Mouse (Mus musculus) intestine, embryonic 16.5 days (tissue): Measurements from ENCODE around the gene Ncf1. TPM values are rescaled to one million over a fixed set of nuclear protein-coding genes. Genes with fewer than 3 reads are reported as not detected.

Source experiments
- ATAC-seq: fragments of 200-750 bp; cut with Nextera tagmentation; 2 replicates; pipeline ENCODE4 v1.8.0; 2017; ENCODE audit warnings: moderate TSS enrichment, moderate library complexity
- H3K27ac ChIP-seq: fragments of 300-500 bp; sonication (generic); 2 replicates; pipeline ENCODE4 v1.5.1; 2014; ENCODE audit warnings: mild to moderate bottlenecking, low read length
- H3K27me3 ChIP-seq: fragments of 300-500 bp; sonication (generic); replicated peaks from 2 replicates; pipeline ENCODE4 v1.6.1; 2014; ENCODE audit warnings: low read length, control low read depth, mixed read lengths; ENCODE audit not compliant: control insufficient read depth, insufficient read depth
- H3K36me3 ChIP-seq: fragments of 300-500 bp; sonication (generic); 2 replicates; pipeline ENCODE4 v1.6.1; 2014; ENCODE audit warnings: low read length, control low read depth; ENCODE audit not compliant: control insufficient read depth, insufficient read depth
- H3K4me1 ChIP-seq: fragments of 300-500 bp; sonication (generic); 2 replicates; pipeline ENCODE4 v1.6.1; 2014; ENCODE audit warnings: low read length, control low read depth, mixed read lengths; ENCODE audit not compliant: control insufficient read depth, insufficient read depth
- H3K4me2 ChIP-seq: fragments of 300-500 bp; sonication (generic); 2 replicates; pipeline ENCODE4 v1.6.1; 2014; ENCODE audit warnings: low read depth, low read length, control low read depth
- H3K4me3 ChIP-seq: fragments of 300-500 bp; sonication (generic); 2 replicates; pipeline ENCODE4 v1.5.1; 2014; ENCODE audit warnings: mild to moderate bottlenecking, low read length
- H3K9ac ChIP-seq: fragments of 300-500 bp; sonication (generic); 2 replicates; pipeline ENCODE4 v1.6.1; 2014; ENCODE audit warnings: low read depth, low read length
- H3K9me3 ChIP-seq: fragments of 300-500 bp; sonication (generic); 2 replicates; pipeline ENCODE4 v1.6.1; 2016; ENCODE audit warnings: low read length, control low read depth; ENCODE audit not compliant: control insufficient read depth
- WGBS: fragments of 180-500 bp; shearing (Covaris S2); extraction: QIAGEN DNeasy Blood & Tissue Kit; methylation state at CpG from one replicate; pipeline ENCODE4 v1.1.7; 2014; 5-methylcytosine and 5-hydroxymethylcytosine counted together
- polyA plus RNA-seq: library from polyadenylated mRNA; unstranded; fragments of >200 nt; fragmentation: Nextera tagmentation; extraction: Ambion mirVana; gene quantifications from 2 replicates; pipeline ENCODE4 v1.2.1, GENCODE M21; 2015

The Ncf1 gene
- polyA plus RNA-seq, 1 experiment from 2014 or later, result 6.6 TPM

- Histone ChIP-seq H3K4me1 (peaks cover 6% of the 10 kb centered on the region), H3K4me2 (no peak overlapping the region), H3K27me3 (no peaks in the 10 kb centered on the region), H3K36me3 (no peaks in the 10 kb centered on the region), H3K27ac (no peak overlapping the region), H3K9me3 (no peaks in the 10 kb centered on the region), H3K9ac (no peak overlapping the region), H3K4me3 (no peak overlapping the region)
- 64% methylated on average over 12 of the region's 12 CpGs for WGBS
- ATAC-seq, result no peak
These were observed 2.5 kb downstream of the Ncf1 start for GRCm38 (mm10) chr5:134226946-134227345.

DNA sequence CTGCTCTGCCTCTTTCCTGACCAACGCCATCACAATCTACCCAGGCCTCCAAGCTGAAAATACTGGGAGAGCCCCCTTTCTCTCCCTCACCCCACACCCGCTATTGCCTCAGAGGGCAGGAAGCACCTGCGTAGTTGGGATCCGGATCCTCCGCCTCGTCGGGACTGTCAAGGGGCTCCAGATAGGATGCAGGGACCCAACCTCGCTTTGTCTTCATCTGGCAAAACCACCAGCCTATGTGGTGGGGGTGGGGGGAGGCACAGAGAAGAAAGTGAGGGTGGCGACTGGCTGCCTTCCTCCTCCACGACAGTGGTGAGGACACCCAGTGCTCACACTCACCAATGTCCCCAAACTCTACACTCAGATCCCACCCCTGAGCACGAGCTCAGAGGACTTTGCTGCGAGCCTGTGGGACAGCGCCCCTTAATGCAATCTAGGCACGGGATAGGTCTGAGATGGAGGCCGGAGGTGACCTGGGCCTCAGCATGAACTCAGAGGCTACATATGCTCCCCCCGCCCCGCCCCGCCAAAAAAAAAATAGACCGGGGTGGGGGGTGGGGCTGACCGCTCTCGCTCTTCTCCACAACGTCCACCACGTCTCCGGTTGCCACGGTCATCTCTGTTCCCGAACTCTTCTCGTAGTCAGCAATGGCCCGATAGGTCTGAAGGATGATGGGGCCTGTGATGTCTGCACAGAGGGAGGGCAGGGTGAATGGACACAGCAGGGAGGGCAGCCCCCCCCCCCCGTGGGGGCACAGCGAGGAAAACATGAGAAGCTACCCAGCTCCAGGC lies 4.1 kb downstream of the Ncf1 start:
- Histone ChIP-seq H3K36me3 (no peaks in the 10 kb centered on the region), H3K9me3 (no peaks in the 10 kb centered on the region), H3K4me1 (peaks cover 12% of the 10 kb centered on the region), H3K4me2 (no peak overlapping the region), H3K4me3 (no peak overlapping the region), H3K27me3 (no peaks in the 10 kb centered on the region), H3K27ac (no peak overlapping the region), H3K9ac (no peak overlapping the region)
- ATAC-seq, result no peak
- 78% methylated on average over 30 of the region's 30 CpGs for WGBS

DNA sequence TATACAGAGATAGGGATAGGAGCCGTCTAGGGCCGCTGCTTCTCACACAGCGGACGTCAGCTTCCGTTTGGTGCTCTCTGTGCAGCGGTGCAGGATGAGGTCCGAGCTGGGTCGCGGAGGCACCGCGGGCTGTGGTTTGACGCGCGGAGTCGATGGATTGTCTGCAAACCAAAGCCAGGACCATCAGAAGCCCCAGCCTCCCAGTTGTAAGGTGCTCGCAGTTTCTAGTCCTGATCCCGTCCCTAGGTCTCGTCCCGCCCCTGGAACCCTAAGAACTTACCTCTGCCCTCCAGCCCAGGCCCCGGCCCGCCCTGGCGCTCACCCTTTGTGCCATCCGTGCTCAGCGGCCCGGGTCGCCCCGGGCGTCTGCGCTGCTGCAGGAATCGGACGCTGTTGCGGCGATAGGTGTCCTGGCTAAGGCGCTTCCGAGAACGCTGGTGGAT lies 7.7 kb downstream of the Ncf1 start:
- ATAC-seq, result peak; percentile 45; the same call in 1 of the 2 replicates
- 5% methylated on average over 36 of the region's 36 CpGs for WGBS
- peaks cover 12% of the 10 kb centered on the region for H3K4me1 ChIP-seq
- H3K9ac ChIP-seq, result peak overlapping the region; percentile 56
- no peaks in the 10 kb centered on the region for H3K9me3 ChIP-seq
- no peak overlapping the region for H3K27ac ChIP-seq
- H3K36me3 ChIP-seq, result no peaks in the 10 kb centered on the region
- H3K4me2 ChIP-seq, result peak overlapping the region; percentile 73
- H3K27me3 ChIP-seq, result no peaks in the 10 kb centered on the region
- H3K4me3 ChIP-seq, result peak overlapping the region; percentile 37

DNA sequence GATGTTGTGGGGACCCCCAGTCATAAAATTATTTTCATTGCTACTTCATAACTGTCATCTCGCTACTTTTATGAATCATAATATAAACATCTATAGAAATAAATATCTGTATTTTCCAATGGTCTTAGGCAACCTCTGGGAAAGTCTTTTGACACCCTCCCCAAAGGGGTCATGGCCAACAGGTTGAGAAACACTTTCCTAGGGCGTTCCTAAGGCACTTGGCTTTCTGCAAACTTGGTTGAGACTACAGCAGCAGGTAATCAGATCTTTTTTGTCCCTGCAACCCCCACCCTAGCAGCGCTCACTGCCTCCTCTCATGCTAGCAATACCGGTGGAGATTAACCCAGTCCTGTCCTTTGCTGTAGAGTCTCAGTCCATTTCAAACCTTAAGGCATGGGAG lies 8.1 kb downstream of the Ncf1 start:
- Histone ChIP-seq H3K9me3 (no peaks in the 10 kb centered on the region), H3K4me3 (no peak overlapping the region), H3K27ac (no peak overlapping the region), H3K4me2 (peak overlapping the region; percentile 73), H3K27me3 (no peaks in the 10 kb centered on the region), H3K36me3 (no peaks in the 10 kb centered on the region), H3K4me1 (peaks cover 12% of the 10 kb centered on the region), H3K9ac (peak overlapping the region; percentile 56; the same call in 1 of the 2 replicates)
- ATAC-seq, result no peak
- 44% methylated on average over 4 of the region's 4 CpGs for WGBS

DNA sequence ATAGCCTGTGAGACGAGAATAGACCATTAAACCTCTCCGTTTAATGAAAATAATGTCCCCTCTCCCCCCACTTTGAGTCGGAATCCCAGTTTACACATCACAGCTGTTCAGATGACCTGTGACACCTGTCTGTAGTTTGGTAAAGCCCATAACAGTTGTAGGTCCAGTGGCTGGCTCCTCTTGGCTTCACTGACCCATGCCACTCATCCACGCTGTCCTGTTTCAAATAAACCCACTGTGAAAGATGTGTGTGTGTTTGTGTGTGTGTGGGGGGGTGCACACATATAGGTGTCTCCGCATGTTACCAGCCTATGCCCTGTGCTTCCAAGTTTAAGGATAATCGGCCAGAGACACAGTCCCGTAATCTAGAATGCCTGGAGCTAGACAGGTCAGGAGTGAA lies 11.5 kb downstream of the Ncf1 start:
- Histone ChIP-seq H3K4me2 (no peak overlapping the region), H3K27ac (no peak overlapping the region), H3K9ac (no peak overlapping the region), H3K4me3 (no peak overlapping the region), H3K36me3 (no peaks in the 10 kb centered on the region), H3K4me1 (peaks cover 13% of the 10 kb centered on the region), H3K9me3 (no peaks in the 10 kb centered on the region), H3K27me3 (no peaks in the 10 kb centered on the region)
- ATAC-seq, result no peak
- WGBS, result 85% methylated on average over 7 of the region's 7 CpGs

DNA sequence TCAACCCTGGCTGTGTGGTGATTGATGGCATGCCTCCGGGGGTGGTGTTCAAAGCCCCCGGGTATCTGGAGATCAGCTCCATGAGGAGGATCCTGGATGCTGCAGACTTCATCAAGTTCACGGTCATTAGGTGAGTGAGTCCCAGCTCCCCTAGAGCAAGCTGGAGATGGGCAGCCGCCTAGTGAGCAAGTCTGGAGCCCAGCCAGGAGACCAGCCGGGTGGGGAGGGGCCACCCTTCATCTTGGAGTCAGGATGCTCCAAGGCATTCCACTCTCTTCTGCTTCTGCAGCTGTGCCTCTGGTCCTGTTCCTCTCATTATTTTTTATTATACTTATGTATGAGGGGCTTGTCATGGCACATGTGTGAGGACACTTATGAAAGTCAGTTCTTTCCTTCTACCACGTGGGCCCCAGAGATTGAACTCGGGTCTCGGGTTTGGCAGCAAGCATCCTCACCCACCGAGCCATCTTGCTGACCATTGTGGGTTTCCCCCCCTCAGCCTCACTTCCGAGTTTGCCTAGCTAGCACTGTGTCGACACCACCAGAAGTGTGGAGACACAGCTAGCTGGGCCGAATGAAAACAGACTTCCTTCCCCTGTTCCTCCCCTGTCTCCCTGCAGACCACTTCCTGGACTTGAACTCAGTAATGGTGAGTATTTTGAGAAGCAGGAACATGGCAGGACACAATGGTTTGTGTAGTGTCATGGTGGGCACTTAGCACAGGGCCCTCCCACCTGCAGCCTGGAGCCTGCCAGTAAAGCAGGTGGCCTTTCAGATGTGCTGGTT lies 15.2 kb downstream of the Ncf1 start:
- no peak overlapping the region for H3K27ac ChIP-seq
- H3K4me3 ChIP-seq, result no peak overlapping the region
- no peak overlapping the region for H3K4me2 ChIP-seq
- no peaks in the 10 kb centered on the region for H3K9me3 ChIP-seq
- no peak overlapping the region for H3K9ac ChIP-seq
- H3K36me3 ChIP-seq, result no peaks in the 10 kb centered on the region
- 61% methylated on average over 12 of the region's 12 CpGs for WGBS
- no peak for ATAC-seq
- H3K27me3 ChIP-seq, result no peaks in the 10 kb centered on the region
- H3K4me1 ChIP-seq, result 0 out of 2 replicates have a peak, but pooled peaks cover 4% of the 10 kb centered on the region

DNA sequence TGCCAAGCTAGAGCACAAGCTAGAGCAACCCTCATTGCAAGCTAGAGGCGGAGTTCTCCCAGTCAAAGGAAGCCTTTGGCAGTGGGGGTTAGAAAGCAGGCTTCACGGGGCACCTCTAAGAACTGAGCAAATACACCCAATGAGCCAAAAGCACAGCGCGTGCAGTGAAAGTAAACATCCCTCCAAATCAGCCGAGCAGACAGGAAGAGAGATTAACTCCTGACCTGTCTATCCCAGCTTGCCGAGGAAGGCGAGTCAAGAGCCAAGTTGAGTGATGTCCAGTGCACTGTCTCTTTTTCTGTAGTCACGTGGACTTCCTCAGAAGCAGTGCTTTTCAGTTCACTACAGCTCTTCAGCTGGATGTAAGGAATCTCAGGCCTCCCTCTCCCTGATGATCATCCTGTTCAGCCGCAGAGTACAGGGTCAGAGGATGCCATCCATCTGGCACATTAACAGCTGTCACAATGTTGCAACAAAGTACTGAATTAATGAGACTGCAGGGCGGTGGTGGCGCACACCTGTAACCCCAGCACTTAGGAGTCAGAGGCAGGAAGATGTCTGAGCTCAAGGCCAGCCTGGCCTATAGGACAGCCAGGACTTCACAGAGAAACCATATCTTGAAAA lies 19.4 kb downstream of the Ncf1 start:
- H3K4me1 ChIP-seq, result 0 out of 2 replicates have a peak, but pooled peaks cover 4% of the 10 kb centered on the region
- H3K9me3 ChIP-seq, result no peaks in the 10 kb centered on the region
- no peak overlapping the region for H3K27ac ChIP-seq
- H3K9ac ChIP-seq, result no peak overlapping the region
- no peaks in the 10 kb centered on the region for H3K27me3 ChIP-seq
- peak; percentile 36; the same call in 1 of the 2 replicates for ATAC-seq
- WGBS, result 24% methylated on average over 11 of the region's 11 CpGs
- no peak overlapping the region for H3K4me2 ChIP-seq
- H3K36me3 ChIP-seq, result 0 out of 2 replicates have a peak, but pooled peaks cover 2% of the 10 kb centered on the region
- H3K4me3 ChIP-seq, result no peak overlapping the region

DNA sequence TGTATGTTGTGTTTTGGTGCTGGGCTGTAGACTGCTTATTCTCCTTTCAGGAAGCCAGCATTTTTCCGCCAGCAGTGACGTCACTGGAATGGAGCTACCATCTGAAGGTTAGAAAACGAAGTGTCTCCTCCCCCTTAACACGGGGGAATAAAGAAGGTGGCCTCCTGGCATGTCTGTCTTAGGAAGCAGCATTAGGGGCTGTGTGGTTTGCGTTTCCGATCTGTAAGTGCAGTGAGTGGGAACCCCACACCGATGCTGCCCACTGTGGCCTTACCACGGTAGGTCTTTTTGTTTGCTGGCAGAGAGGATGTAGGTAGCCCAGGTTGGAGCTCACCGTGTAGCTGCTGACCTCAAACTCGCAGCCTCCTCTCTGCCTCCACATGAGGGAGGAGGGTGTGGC lies 22.7 kb downstream of the Ncf1 start:
- no peaks in the 10 kb centered on the region for H3K9me3 ChIP-seq
- H3K36me3 ChIP-seq, result 0 out of 2 replicates have a peak, but pooled peaks cover 6% of the 10 kb centered on the region
- no peaks in the 10 kb centered on the region for H3K4me1 ChIP-seq
- H3K27ac ChIP-seq, result no peak overlapping the region
- no peak overlapping the region for H3K4me2 ChIP-seq
- no peak overlapping the region for H3K9ac ChIP-seq
- no peak for ATAC-seq
- 75% methylated on average over 10 of the region's 10 CpGs for WGBS
- H3K27me3 ChIP-seq, result no peaks in the 10 kb centered on the region
- H3K4me3 ChIP-seq, result no peak overlapping the region

- no peak overlapping the region for H3K4me3 ChIP-seq
- 84% methylated on average over 8 of the region's 8 CpGs for WGBS
- ATAC-seq, result no peak
- H3K27ac ChIP-seq, result no peak overlapping the region
- H3K9ac ChIP-seq, result no peak overlapping the region
- H3K36me3 ChIP-seq, result no peaks in the 10 kb centered on the region
- no peaks in the 10 kb centered on the region for H3K27me3 ChIP-seq
- no peak overlapping the region for H3K4me2 ChIP-seq
- H3K9me3 ChIP-seq, result no peaks in the 10 kb centered on the region
- H3K4me1 ChIP-seq, result no peaks in the 10 kb centered on the region
These were observed 35.8 kb downstream of the Ncf1 start for GRCm38 (mm10) chr5:134193664-134194063.
